Mouse (Mus musculus) kidney, embryonic 16.5 days (tissue): ENCODE results near the gene Atl1. TPM values are rescaled to one million over a fixed set of nuclear protein-coding genes. Genes with fewer than 3 reads are reported as not detected.

Source experiments
- ATAC-seq: fragments of 200-750 bp; cut with Nextera tagmentation; 2 replicates; pipeline ENCODE4 v1.8.0; 2017; ENCODE audit warnings: moderate TSS enrichment; ENCODE audit not compliant: low FRiP score, low TSS enrichment
- H3K27ac ChIP-seq: fragments of 300-500 bp; sonication (generic); 2 replicates; pipeline ENCODE4 v1.5.1; 2014; ENCODE audit warnings: low read length
- H3K27me3 ChIP-seq: fragments of 300-500 bp; sonication (generic); 2 replicates; pipeline ENCODE4 v1.6.1; 2014; ENCODE audit warnings: low read length, control low read depth, mixed read lengths; ENCODE audit not compliant: insufficient read depth
- H3K36me3 ChIP-seq: fragments of 300-500 bp; sonication (generic); 2 replicates; pipeline ENCODE4 v1.6.1; 2014; ENCODE audit warnings: low read length, control low read depth, mixed read lengths; ENCODE audit not compliant: insufficient read depth
- H3K4me1 ChIP-seq: fragments of 300-500 bp; sonication (generic); 2 replicates; pipeline ENCODE4 v1.6.1; 2014; ENCODE audit warnings: low read length, control low read depth, mixed read lengths; ENCODE audit not compliant: insufficient read depth
- H3K4me2 ChIP-seq: fragments of 300-500 bp; sonication (generic); replicated peaks from 2 replicates; pipeline ENCODE4 v1.6.1; 2014; ENCODE audit warnings: low read depth, low read length
- H3K4me3 ChIP-seq: fragments of 300-500 bp; sonication (generic); 2 replicates; pipeline ENCODE4 v1.5.1; 2014; ENCODE audit warnings: mild to moderate bottlenecking, low read length
- H3K9ac ChIP-seq: fragments of 300-500 bp; sonication (generic); replicated peaks from 2 replicates; pipeline ENCODE4 v1.6.1; 2014; ENCODE audit warnings: low read length
- H3K9me3 ChIP-seq: fragments of 300-500 bp; sonication (generic); 2 replicates; pipeline ENCODE4 v1.6.1; 2016; ENCODE audit warnings: low read length, control low read depth
- WGBS: fragments of 180-500 bp; shearing (Covaris S2); extraction: QIAGEN DNeasy Blood & Tissue Kit; methylation state at CpG from one replicate; pipeline ENCODE4 v1.1.7; 2014; 5-methylcytosine and 5-hydroxymethylcytosine counted together
- polyA plus RNA-seq: library from polyadenylated mRNA; unstranded; fragments of >200 nt; fragmentation: Nextera tagmentation; extraction: Ambion mirVana; gene quantifications from 2 replicates; pipeline ENCODE4 v1.2.1, GENCODE M21; 2015

Gene Atl1
- polyA plus RNA-seq, 1 experiment from 2014 or later, result 5.7 TPM

DNA sequence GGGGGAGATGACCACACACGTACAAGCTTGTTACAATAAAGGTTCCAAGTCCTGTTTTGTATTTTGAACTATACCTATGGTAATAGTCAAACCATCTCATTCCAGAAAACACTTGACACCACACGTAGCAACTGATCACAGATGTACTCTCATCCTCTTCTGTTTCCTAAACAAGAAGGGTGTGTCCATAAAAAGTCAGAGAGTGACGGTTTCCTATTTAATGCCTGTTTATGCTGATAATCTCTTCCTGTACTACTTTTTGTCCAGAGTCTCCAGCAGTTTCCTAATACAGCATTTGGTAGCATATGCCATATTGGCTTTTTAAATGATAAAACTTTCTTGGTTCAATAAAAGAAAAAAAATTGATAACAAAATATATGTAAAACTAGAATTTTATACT is 73.2 kb downstream of the Atl1 start:
- peaks cover 60% of the 10 kb centered on the region for H3K36me3 ChIP-seq
- 77% methylated on average over 3 of the region's 3 CpGs for WGBS
- H3K9me3 ChIP-seq, result no peaks in the 10 kb centered on the region
- no peaks in the 10 kb centered on the region for H3K27me3 ChIP-seq
- no peak for ATAC-seq
- H3K4me3 ChIP-seq, result no peak overlapping the region
- no peak overlapping the region for H3K4me2 ChIP-seq
- H3K4me1 ChIP-seq, result no peaks in the 10 kb centered on the region
- H3K27ac ChIP-seq, result no peak overlapping the region
- no peak overlapping the region for H3K9ac ChIP-seq

DNA sequence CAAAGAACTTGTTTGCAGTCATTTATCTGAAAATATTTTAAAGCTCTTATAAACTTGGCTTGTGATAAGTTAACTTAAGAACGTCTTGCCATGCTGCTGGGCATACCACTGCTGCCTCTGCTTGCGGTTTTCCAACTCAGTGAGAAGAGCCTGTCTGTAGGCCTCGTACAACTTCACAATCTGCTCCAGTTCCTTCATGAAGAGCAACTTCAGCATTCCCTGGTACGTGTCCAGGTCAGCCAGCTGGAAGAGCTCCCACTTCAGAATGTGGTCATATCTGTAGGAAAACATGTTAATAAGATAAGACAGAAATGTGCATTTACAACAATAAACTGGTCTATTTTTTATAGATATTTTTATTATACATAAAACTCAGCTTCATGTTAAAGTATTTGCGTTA is 73.7 kb downstream of the Atl1 start:
- ATAC-seq, result no peak
- Histone ChIP-seq H3K4me2 (no peak overlapping the region), H3K27me3 (no peaks in the 10 kb centered on the region), H3K4me3 (no peak overlapping the region), H3K36me3 (peaks cover 62% of the 10 kb centered on the region), H3K9me3 (no peaks in the 10 kb centered on the region), H3K27ac (no peak overlapping the region), H3K4me1 (no peaks in the 10 kb centered on the region), H3K9ac (no peak overlapping the region)
- WGBS, result 71% methylated on average over 5 of the region's 5 CpGs

GRCm38 (mm10) chr12:69967112-69967511 is 74.7 kb downstream of the Atl1 start:
- Histone ChIP-seq H3K9ac (no peak overlapping the region), H3K27ac (no peak overlapping the region), H3K36me3 (peaks cover 66% of the 10 kb centered on the region), H3K4me1 (no peaks in the 10 kb centered on the region), H3K9me3 (no peaks in the 10 kb centered on the region), H3K27me3 (no peaks in the 10 kb centered on the region), H3K4me2 (no peak overlapping the region), H3K4me3 (no peak overlapping the region)
- WGBS, result 89% methylated on average over 6 of the region's 6 CpGs
- ATAC-seq, result no peak

GRCm38 (mm10) chr12:69968154-69968553 is 75.7 kb downstream of the Atl1 start:
- Histone ChIP-seq H3K27me3 (no peaks in the 10 kb centered on the region), H3K4me3 (no peak overlapping the region), H3K9ac (no peak overlapping the region), H3K4me2 (no peak overlapping the region), H3K36me3 (peaks cover 62% of the 10 kb centered on the region), H3K4me1 (no peaks in the 10 kb centered on the region), H3K9me3 (no peaks in the 10 kb centered on the region), H3K27ac (no peak overlapping the region)
- ATAC-seq, result no peak
- 45% methylated on average over 5 of the region's 5 CpGs for WGBS

DNA sequence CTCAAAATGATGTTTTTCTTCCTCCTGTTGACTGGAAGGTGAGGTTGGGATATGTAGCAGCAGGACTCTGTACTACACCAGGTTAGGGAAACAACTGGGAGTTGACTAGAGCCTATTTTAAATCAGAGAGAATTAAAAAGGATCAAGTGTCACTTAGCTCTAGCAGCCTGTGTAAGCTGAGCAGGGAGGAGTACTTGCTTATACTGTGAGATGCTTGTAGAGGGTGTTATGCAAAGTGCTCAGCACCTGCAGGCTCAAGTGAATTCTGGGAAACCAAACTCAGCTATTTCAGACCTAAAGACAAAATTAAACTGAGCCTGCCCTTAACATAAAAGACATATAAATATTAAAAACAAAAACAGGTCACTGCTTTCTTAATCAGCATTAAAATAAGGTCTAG is 81.3 kb downstream of the Atl1 start:
- Histone ChIP-seq H3K36me3 (peaks cover 35% of the 10 kb centered on the region), H3K27ac (no peak overlapping the region), H3K4me3 (no peak overlapping the region), H3K9me3 (no peaks in the 10 kb centered on the region), H3K9ac (no peak overlapping the region), H3K4me1 (no peaks in the 10 kb centered on the region), H3K27me3 (no peaks in the 10 kb centered on the region), H3K4me2 (no peak overlapping the region)
- ATAC-seq, result no peak

DNA sequence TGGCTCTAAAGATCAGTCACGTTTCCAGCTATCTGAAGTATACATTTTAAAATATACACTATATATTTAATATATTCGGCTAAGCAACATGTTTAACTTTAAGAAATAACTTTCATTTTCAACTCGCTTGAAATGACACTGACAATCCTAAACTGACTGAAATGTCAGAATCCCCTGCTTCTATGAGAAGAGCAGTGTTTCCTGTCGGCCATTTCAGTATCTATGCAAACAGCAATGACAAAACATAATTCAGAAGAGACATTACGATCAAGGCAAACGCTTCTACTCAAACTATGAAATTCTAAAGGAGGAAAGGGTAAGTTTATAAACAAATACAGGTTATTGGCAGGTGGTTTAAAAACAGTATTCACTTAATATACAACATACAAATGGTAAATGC is 84.3 kb downstream of the Atl1 start:
- no peak for ATAC-seq
- WGBS, result 81% methylated on average over 6 of the region's 6 CpGs
- Histone ChIP-seq H3K4me2 (no peak overlapping the region), H3K9ac (no peak overlapping the region), H3K4me1 (no peaks in the 10 kb centered on the region), H3K27me3 (no peaks in the 10 kb centered on the region), H3K27ac (no peak overlapping the region), H3K4me3 (no peak overlapping the region), H3K9me3 (no peaks in the 10 kb centered on the region), H3K36me3 (peaks cover 16% of the 10 kb centered on the region; the same call in 1 of the 2 replicates)

DNA sequence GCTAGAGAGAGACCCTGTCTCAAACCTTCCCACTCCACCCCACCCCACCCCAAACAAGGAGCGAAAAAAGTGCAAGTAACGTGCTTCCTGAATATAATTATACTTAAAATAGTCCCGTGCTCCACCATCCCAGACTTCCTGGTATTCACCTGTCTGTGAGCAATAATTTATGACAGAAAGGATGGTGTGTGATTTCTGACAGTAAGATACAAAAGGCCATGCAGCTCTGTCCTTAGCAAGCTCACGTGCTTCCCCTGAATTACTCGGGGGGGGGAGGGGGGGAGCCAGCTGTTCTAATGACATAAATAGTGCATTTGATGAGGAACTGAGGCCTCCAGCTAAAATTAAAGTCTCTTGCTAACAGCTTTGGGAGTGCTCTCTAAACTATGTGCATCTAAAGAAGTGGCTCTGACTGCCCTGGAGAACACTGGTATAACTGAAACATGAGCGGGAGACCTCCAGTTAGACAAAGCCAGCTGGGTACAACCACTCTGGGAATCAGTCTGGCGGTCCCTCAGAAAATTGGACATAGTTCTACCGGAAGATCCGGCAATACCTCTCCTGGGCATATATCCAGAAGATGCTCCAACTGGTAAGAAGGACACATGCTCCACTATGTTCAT is 85.1 kb downstream of the Atl1 start:
- Histone ChIP-seq H3K4me2 (no peak overlapping the region), H3K27ac (no peak overlapping the region), H3K27me3 (no peaks in the 10 kb centered on the region), H3K36me3 (peaks cover 17% of the 10 kb centered on the region), H3K9ac (no peak overlapping the region), H3K4me3 (no peak overlapping the region), H3K4me1 (no peaks in the 10 kb centered on the region), H3K9me3 (no peaks in the 10 kb centered on the region)
- 64% methylated on average over 8 of the region's 9 CpGs for WGBS
- peak; percentile 73; the same call in 1 of the 2 replicates for ATAC-seq

GRCm38 (mm10) chr12:69982874-69983273 is 90.5 kb downstream of the Atl1 start:
- H3K9ac ChIP-seq, result no peak overlapping the region
- H3K36me3 ChIP-seq, result peaks cover 32% of the 10 kb centered on the region
- no peak overlapping the region for H3K27ac ChIP-seq
- H3K9me3 ChIP-seq, result no peaks in the 10 kb centered on the region
- no peak for ATAC-seq
- H3K4me3 ChIP-seq, result no peak overlapping the region
- no peaks in the 10 kb centered on the region for H3K27me3 ChIP-seq
- H3K4me2 ChIP-seq, result no peak overlapping the region
- 75% methylated on average over 5 of the region's 5 CpGs for WGBS
- peaks cover 17% of the 10 kb centered on the region for H3K4me1 ChIP-seq

DNA sequence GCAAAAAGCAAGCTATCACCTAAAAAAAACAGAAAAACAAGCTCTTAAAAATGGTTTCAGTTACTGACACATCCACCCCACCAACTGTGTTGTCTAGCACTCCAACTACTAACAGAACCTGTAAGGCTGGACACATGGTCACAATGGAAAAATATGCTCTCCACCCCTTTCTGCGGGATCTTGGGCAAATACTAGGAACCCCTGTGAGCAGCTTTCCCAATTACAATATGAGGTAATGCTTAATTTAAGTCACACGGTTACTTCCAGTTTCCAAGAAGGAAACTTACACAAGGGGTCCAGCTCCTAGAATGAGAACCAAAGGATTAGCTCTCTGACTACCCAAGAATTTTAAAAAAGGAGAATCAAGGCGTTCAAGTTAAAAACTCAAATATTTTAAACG is 93.1 kb downstream of the Atl1 start:
- peak overlapping the region; percentile 95 for H3K9ac ChIP-seq

DNA sequence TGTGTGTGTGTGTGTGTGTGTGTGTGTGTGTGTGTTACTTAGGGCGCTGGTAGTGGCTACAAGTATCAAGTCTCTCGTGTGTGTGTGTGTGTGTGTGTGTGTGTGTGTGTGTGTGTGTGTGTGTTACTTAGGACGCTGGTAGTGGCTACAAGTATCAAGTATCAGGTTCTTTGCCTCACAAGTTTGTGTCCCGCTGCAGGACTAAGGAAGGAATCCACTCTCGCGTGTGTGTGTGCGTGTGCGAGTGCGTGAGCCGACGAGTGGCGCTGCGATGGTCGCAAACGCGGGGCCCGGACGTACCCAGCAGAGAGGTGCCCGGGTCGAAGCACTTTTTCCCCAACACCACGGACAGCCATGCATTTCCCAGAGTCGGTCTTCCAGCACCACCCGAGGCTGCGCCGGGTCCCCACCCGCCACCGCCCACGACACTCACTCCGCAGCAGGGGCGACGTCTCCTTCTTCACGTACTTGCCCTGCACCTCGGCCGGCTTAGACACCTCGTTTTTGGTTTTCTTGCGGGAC is 93.9 kb downstream of the Atl1 start:
- Histone ChIP-seq H3K4me3 (peak overlapping the region; percentile 92), H3K27ac (peak overlapping the region; percentile 92)
- ATAC-seq, result peak; percentile 80

More for the DNA sequence above, 93.1 kb downstream of the Atl1 start:
- ATAC-seq, result no peak
- no peaks in the 10 kb centered on the region for H3K9me3 ChIP-seq
- H3K4me2 ChIP-seq, result peak overlapping the region; percentile 76
- 42% methylated on average over 4 of the region's 4 CpGs for WGBS
- H3K27ac ChIP-seq, result no peak overlapping the region
- H3K36me3 ChIP-seq, result peaks cover 24% of the 10 kb centered on the region
- H3K4me1 ChIP-seq, result peaks cover 18% of the 10 kb centered on the region
- H3K4me3 ChIP-seq, result peak overlapping the region; percentile 92
- no peaks in the 10 kb centered on the region for H3K27me3 ChIP-seq

More for the DNA sequence above, 93.9 kb downstream of the Atl1 start:
- peak overlapping the region; percentile 76 for H3K4me2 ChIP-seq
- H3K36me3 ChIP-seq, result peaks cover 24% of the 10 kb centered on the region
- peak overlapping the region; percentile 95 for H3K9ac ChIP-seq
- peaks cover 18% of the 10 kb centered on the region for H3K4me1 ChIP-seq
- no peaks in the 10 kb centered on the region for H3K27me3 ChIP-seq
- no peaks in the 10 kb centered on the region for H3K9me3 ChIP-seq
- 0% methylated on average over 36 of the region's 36 CpGs for WGBS
